Mouse (Mus musculus) kidney, adult 2 months (tissue): Measurements from ENCODE around the gene Olfr875. TPM values are rescaled to one million over a fixed set of nuclear protein-coding genes. Genes with fewer than 3 reads are reported as not detected.
"Not testable (repeated sequence)": the region's sequence is repeated elsewhere in the genome, so short reads cannot be mapped to it uniquely, and the experiment has no call there.

Experiments used
- DNase-seq: peaks from one replicate; pipeline ENCODE4 v3.0.0; 2021
- H3K27ac ChIP-seq: fragments of 200-500 bp; 2 replicates; pipeline ENCODE4 v1.5.1; 2012; ENCODE audit warnings: low read depth, low read length, control low read depth, inconsistent platforms; ENCODE audit not compliant: insufficient read depth
- H3K27me3 ChIP-seq: fragments of 200-500 bp; replicated peaks from 2 replicates; pipeline ENCODE4 v1.6.1; 2012; ENCODE audit warnings: mild to moderate bottlenecking, moderate library complexity, low read length, inconsistent platforms; ENCODE audit not compliant: control insufficient read depth, insufficient read depth
- H3K36me3 ChIP-seq: fragments of 200-500 bp; 2 replicates; pipeline ENCODE4 v1.6.1; 2012; ENCODE audit warnings: mild to moderate bottlenecking, moderate library complexity, low read length, inconsistent platforms; ENCODE audit not compliant: control insufficient read depth, insufficient read depth
- H3K4me1 ChIP-seq: fragments of 200-500 bp; 2 replicates; pipeline ENCODE4 v1.6.1; 2011; ENCODE audit warnings: low read length; ENCODE audit not compliant: control insufficient read depth, insufficient read depth
- H3K4me3 ChIP-seq: fragments of 200-500 bp; 2 replicates; pipeline ENCODE4 v1.5.1; 2011; ENCODE audit warnings: mild to moderate bottlenecking, low read depth, low read length, control low read depth; ENCODE audit not compliant: insufficient read depth
- CTCF ChIP-seq: fragments of 200-500 bp; conservative IDR thresholded peaks from 2 replicates; pipeline ENCODE4 v1.5.1; 2011; ENCODE audit warnings: low read depth, mild to moderate bottlenecking, control low read depth, low read length, moderate library complexity, mixed read lengths; ENCODE audit not compliant: insufficient read depth, insufficient read length
- POLR2A ChIP-seq: fragments of 200-500 bp; IDR thresholded peaks from one replicate; pipeline ENCODE4 v1.6.1; 2011; ENCODE audit warnings: low read depth, low read length, control low read depth
- WGBS: fragments of 180-500 bp; shearing (Covaris S2); methylation state at CpG from one replicate; pipeline ENCODE4 v1.1.7; 2018; 5-methylcytosine and 5-hydroxymethylcytosine counted together
- polyA plus RNA-seq: library from polyadenylated mRNA; depleted of rRNA; stranded (reverse); fragments of >200 nt; gene quantifications from 2 replicates; pipeline ENCODE4 v1.2.3, GENCODE M21; 2012

Olfr875 gene
- polyA plus RNA-seq, 1 experiment = not detected

DNA sequence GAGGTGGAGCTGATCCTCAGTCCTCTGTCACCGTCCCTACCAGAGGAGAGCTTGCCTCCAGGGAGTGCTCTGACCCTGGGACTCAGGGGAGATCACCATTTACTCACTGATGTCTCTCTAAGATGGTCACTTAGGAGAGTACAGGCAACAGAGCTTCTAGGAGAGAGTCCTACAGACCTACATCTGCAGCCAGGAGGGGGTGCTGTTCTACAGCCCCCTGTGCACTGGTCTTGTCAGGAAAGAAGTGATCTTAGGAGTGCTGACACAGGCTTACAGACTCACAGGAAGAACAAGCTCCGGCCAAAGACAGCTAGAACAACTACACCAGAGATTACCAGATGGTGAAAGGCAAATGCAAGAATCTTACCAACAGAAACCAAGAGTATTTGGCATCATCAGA, 9.1 kb upstream of the Olfr875 start:
- WGBS = 41% methylated on average over 2 of the region's 2 CpGs
- Histone ChIP-seq H3K27ac (no peak overlapping the region), H3K36me3 (no peaks in the 10 kb centered on the region), H3K4me1 (no peaks in the 10 kb centered on the region), H3K4me3 (no peak overlapping the region), H3K27me3 (no peaks in the 10 kb centered on the region)
- DNase-seq = no peak
- no peak for TF ChIP-seq POLR2A
- TF ChIP-seq CTCF = no peak

DNA sequence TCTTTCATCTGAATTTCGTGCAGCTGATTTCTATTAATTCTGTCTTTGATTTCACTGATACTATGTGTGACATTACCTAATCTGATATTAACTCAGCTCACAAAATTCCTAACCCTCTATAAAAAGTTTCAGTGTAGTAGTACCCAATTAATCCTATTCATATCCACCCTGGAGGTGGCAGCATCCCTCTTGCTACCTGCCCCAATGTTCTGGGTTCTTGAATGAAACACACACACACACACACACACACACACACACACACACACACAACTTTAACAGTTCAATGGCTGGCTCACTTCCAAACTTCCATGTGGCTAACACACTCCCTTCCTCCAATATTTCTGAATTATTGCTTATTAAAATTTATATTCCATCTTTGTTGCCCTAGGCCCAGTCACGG, 996 bp upstream of the Olfr875 start:
- H3K27ac ChIP-seq = no peak overlapping the region
- H3K36me3 ChIP-seq = no peaks in the 10 kb centered on the region
- no peak overlapping the region for H3K4me3 ChIP-seq
- no peaks in the 10 kb centered on the region for H3K27me3 ChIP-seq
- H3K4me1 ChIP-seq = no peaks in the 10 kb centered on the region
- TF ChIP-seq POLR2A = no peak
- no peak for TF ChIP-seq CTCF
- WGBS = 63% methylated on average over 2 of the region's 2 CpGs
- no peak for DNase-seq

DNA sequence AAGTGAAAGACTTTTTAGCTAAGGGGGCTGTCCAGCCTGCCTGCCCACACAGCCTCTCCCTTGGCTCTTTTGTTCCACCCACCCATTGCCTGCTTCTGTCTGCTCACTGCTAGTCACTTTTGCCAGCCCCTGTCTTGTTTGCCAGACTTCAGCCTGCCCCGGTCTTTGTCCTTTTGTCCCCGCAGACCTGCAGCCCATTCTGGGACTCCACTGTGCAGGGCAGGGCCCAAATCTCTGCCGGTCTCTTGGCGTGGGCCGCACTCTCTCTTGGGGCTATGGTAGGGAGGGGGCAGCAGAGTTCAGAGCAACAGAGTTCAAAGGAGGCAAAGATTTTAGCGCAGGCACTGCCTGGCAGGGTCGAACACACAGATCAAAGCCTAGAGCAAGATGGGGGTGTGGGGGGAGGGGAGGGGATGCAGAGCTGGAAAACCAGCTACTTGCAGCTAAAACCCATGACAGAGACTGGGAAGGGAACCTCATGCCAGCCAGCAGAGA, 11.2 kb downstream of the Olfr875 start:
- DNase-seq = peak; percentile 41
- Histone ChIP-seq H3K27ac (no peak overlapping the region), H3K4me1 (0 out of 2 replicates have a peak, but pooled peaks cover 2% of the 10 kb centered on the region), H3K4me3 (no peak overlapping the region), H3K36me3 (no peaks in the 10 kb centered on the region), H3K27me3 (no peaks in the 10 kb centered on the region)
- 7% methylated on average over 7 of the region's 7 CpGs for WGBS
- TF ChIP-seq POLR2A = no peak

DNA sequence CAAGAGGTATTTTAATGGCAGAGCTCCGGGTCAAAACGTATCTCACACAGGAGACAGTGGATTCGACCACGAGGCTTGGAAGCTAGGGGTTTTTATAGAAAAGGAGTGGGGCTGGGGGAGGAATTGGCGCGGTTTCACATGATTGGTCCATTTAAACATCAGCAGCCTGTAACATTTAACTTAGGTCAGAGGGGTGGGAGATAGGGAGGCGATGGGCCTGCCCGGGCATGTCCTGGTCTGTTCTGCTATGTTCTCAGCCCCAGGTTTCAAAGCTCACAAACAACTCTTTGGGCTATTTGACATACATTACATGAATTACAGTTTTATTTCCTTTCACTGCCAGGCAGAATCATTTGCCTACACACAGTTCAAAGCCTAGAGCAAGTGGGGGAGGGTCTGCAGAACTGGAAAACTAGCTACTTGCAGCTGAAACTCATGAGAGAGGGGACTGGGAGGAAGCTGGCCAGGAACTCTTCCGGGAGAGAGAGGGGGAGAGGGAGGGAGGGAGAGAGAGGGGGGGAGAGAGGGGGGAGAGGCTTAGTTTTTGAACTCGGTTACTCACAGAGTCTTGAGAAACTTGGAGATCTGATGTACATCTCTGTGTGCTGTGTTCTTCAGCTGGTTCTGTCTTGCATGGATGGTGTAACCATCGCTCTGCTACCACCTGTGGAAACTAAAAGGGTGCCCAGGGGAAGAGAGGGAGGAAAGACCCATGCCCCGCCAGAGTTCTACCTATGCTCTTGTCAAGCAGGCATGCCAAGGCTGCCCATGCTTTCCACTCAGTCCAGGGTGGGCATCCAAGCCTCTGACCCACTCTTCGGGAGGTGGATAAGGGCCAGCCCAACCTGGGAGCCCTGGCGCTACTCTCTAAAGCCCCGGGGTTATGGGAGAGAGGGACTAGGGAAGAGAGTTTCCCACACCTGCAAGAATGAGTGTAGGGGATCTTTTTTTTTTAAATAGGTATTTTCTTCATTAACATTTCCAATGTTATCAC, 12.0 kb downstream of the Olfr875 start:
- H3K4me3 ChIP-seq, H3K27ac ChIP-seq, H3K36me3 ChIP-seq, H3K27me3 ChIP-seq, H3K4me1 ChIP-seq, DNase-seq: not testable (repeated sequence)
- WGBS = 53% methylated on average over 11 of the region's 15 CpGs

DNA sequence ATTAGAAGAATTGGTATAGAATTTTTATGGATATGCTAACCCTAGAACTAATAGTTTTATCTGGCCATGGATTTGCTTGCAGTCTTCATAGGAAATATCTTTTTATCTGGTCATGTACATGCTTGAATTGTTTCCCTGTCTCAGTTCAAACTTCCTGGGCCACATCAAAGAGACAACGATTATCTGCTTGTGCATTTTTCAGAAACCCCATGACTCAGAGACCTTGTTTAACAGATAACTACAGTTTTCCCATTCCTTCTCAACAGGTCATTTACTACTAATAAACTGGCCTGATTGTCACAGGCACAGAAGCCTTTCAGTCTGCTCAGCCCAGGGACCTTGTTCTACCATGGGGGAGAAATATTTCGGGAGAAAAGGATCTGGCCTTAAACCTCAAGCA, 14.8 kb downstream of the Olfr875 start:
- no peaks in the 10 kb centered on the region for H3K36me3 ChIP-seq
- no peaks in the 10 kb centered on the region for H3K27me3 ChIP-seq
- no peak for TF ChIP-seq POLR2A
- TF ChIP-seq CTCF = no peak
- no peak overlapping the region for H3K27ac ChIP-seq
- DNase-seq = no peak
- 73% methylated on average over 2 of the region's 2 CpGs for WGBS
- no peak overlapping the region for H3K4me3 ChIP-seq
- H3K4me1 ChIP-seq = 0 out of 2 replicates have a peak, but pooled peaks cover 2% of the 10 kb centered on the region

DNA sequence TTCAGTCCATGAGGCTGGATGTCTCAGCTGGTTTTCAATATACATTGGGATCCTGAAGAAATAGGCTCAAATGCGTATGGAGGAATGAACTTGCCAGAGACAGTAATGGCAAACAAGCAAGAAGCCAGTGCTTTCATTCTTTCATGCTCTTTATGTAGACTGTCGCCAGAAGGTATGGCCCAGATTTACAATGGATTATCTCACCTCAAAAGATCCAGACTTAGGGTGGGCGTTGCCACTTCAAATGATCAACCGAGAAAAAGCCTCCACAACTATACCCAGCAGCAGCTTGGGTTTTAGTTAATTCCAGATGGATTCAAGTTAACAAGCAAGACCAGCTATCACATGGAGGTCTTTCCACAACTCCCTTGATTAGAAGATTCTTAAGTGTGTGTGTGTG, 30.4 kb downstream of the Olfr875 start:
- H3K36me3 ChIP-seq = no peaks in the 10 kb centered on the region
- WGBS = 89% methylated on average over 4 of the region's 4 CpGs
- no peaks in the 10 kb centered on the region for H3K27me3 ChIP-seq
- H3K4me3 ChIP-seq = no peak overlapping the region
- H3K4me1 ChIP-seq = no peaks in the 10 kb centered on the region
- no peak overlapping the region for H3K27ac ChIP-seq
- no peak for TF ChIP-seq CTCF
- TF ChIP-seq POLR2A = no peak
- no peak for DNase-seq

DNA sequence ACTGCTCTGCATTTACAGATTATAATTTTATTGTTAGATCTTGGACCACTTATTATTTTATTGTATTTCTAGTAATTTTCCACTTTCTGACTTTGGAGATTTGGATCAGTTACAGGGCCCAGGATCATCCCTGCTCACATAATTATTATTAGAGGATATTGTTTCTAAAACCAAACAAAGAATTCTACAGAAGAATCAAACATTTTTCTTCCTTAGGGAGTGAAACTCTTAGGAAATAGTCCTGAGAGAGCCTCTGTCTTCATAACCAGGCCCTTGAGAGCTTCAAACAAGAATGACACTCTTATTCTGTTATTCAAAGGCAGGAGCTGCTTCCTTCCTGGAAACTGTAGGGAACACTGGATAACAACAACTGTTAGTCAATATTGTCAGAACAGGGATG, 31.1 kb downstream of the Olfr875 start, which contains the start of gene Olfr876:
TSS of gene Olfr876 (plus strand) at position 301 of the 400 bp plus-strand sequence.
- no peak for DNase-seq
- TF ChIP-seq POLR2A (no peak), CTCF (no peak)
- H3K4me3 ChIP-seq = no peak within 1 kb of the TSS

More for the DNA sequence above, 31.1 kb downstream of the Olfr875 start, which contains the start of gene Olfr876:
- Histone ChIP-seq H3K4me1 (no peaks in the 10 kb centered on the region), H3K27ac (no peak within 1 kb of the TSS), H3K36me3 (no peaks in the 10 kb centered on the region), H3K27me3 (no peaks in the 10 kb centered on the region)
